Mouse (Mus musculus) kidney, postnatal 0 days (tissue): ENCODE data around the gene Pacrg. TPM values are rescaled to one million over a fixed set of nuclear protein-coding genes. Genes with fewer than 3 reads are reported as not detected.

Source experiments
- ATAC-seq: fragments of 200-750 bp; cut with Nextera tagmentation; replicated peaks from 2 replicates; pipeline ENCODE4 v1.8.0; 2017; ENCODE audit warnings: low read depth, moderate number of reproducible peaks, moderate TSS enrichment, moderate library complexity; ENCODE audit not compliant: low FRiP score
- DNase-seq: peaks from one replicate; pipeline ENCODE4 v3.0.0-alpha.2; 2016; ENCODE audit warnings: low spot score
- H3K27ac ChIP-seq: fragments of 300-500 bp; sonication (generic); 2 replicates; pipeline ENCODE4 v1.5.1; 2014; ENCODE audit warnings: mild to moderate bottlenecking
- H3K27me3 ChIP-seq: fragments of 300-500 bp; sonication (generic); 2 replicates; pipeline ENCODE4 v1.6.1; 2014; ENCODE audit warnings: low read length, mixed read lengths; ENCODE audit not compliant: insufficient read depth
- H3K36me3 ChIP-seq: fragments of 300-500 bp; sonication (generic); 2 replicates; pipeline ENCODE4 v1.6.1; 2014; ENCODE audit warnings: low read length, mixed read lengths; ENCODE audit not compliant: insufficient read depth
- H3K4me1 ChIP-seq: fragments of 300-500 bp; sonication (generic); replicated peaks from 2 replicates; pipeline ENCODE4 v1.6.1; 2014; ENCODE audit warnings: antibody characterized with exemption, low read length, mixed read lengths; ENCODE audit not compliant: insufficient read depth
- H3K4me2 ChIP-seq: fragments of 300-500 bp; sonication (generic); 2 replicates; pipeline ENCODE4 v1.6.1; 2014; ENCODE audit warnings: mild to moderate bottlenecking, low read length, moderate library complexity, mixed read lengths
- H3K4me3 ChIP-seq: fragments of 300-500 bp; sonication (generic); replicated peaks from 2 replicates; pipeline ENCODE4 v1.5.1; 2014; ENCODE audit warnings: low read depth, low read length
- H3K9ac ChIP-seq: fragments of 300-500 bp; sonication (generic); 2 replicates; pipeline ENCODE4 v1.6.1; 2014; ENCODE audit warnings: low read depth, low read length
- H3K9me3 ChIP-seq: fragments of 300-500 bp; sonication (generic); replicated peaks from 2 replicates; pipeline ENCODE4 v1.6.1; 2016; ENCODE audit warnings: low read length, inconsistent platforms, mixed read lengths
- CTCF ChIP-seq: IDR thresholded peaks from 2 replicates; pipeline ENCODE4 v1.5.1; 2016; ENCODE audit warnings: antibody characterized with exemption, low read depth, mild to moderate bottlenecking, moderate library complexity
- WGBS: fragments of 180-500 bp; shearing (Covaris S2); extraction: QIAGEN DNeasy Blood & Tissue Kit; methylation state at CpG from one replicate; pipeline ENCODE4 v1.1.7; 2014; 5-methylcytosine and 5-hydroxymethylcytosine counted together
- polyA plus RNA-seq: library from polyadenylated mRNA; unstranded; fragments of >200 nt; fragmentation: Nextera tagmentation; extraction: Ambion mirVana; gene quantifications from 2 replicates; pipeline ENCODE4 v1.2.1, GENCODE M21; 2015

The Pacrg gene
- polyA plus RNA-seq, 1 experiment from 2014 or later = 3.1 TPM

GRCm38 (mm10) chr17:10764343-10764742 lies 75.8 kb downstream of the Pacrg start:
- Histone ChIP-seq H3K4me3 (no peak overlapping the region), H3K4me2 (no peak overlapping the region), H3K36me3 (no peaks in the 10 kb centered on the region), H3K9ac (no peak overlapping the region), H3K9me3 (no peaks in the 10 kb centered on the region), H3K27me3 (no peaks in the 10 kb centered on the region), H3K4me1 (no peaks in the 10 kb centered on the region), H3K27ac (no peak overlapping the region)
- TF ChIP-seq CTCF = no peak
- ATAC-seq (no peak), DNase-seq (no peak)
- WGBS = 94% methylated on average over 1 of the region's 1 CpGs

GRCm38 (mm10) chr17:10757455-10757854 lies 82.7 kb downstream of the Pacrg start:
- TF ChIP-seq CTCF = no peak
- Histone ChIP-seq H3K9ac (no peak overlapping the region), H3K36me3 (no peaks in the 10 kb centered on the region), H3K27ac (no peak overlapping the region), H3K27me3 (no peaks in the 10 kb centered on the region), H3K9me3 (no peaks in the 10 kb centered on the region), H3K4me2 (no peak overlapping the region), H3K4me1 (no peaks in the 10 kb centered on the region), H3K4me3 (no peak overlapping the region)
- 91% methylated on average over 5 of the region's 5 CpGs for WGBS
- no peak for DNase-seq
- no peak for ATAC-seq

GRCm38 (mm10) chr17:10744709-10745461 lies 95.2 kb downstream of the Pacrg start:
- DNase-seq (peak; percentile 93), ATAC-seq (0 out of 2 replicates have a peak, but pooled peaks have one; percentile 36)
- H3K4me3 ChIP-seq = no peak overlapping the region
- H3K9me3 ChIP-seq = no peaks in the 10 kb centered on the region
- WGBS = 30% methylated on average over 4 of the region's 4 CpGs
- H3K36me3 ChIP-seq = no peaks in the 10 kb centered on the region
- H3K9ac ChIP-seq = no peak overlapping the region
- H3K4me1 ChIP-seq = peaks cover 4% of the 10 kb centered on the region; the same call in 1 of the 2 replicates
- peak; percentile 89 for TF ChIP-seq CTCF
- no peaks in the 10 kb centered on the region for H3K27me3 ChIP-seq
- no peak overlapping the region for H3K4me2 ChIP-seq
- H3K27ac ChIP-seq = no peak overlapping the region

GRCm38 (mm10) chr17:10740083-10740482 lies 100.0 kb downstream of the Pacrg start:
- no peak overlapping the region for H3K9ac ChIP-seq
- no peak overlapping the region for H3K4me2 ChIP-seq
- H3K27me3 ChIP-seq = no peaks in the 10 kb centered on the region
- WGBS = 86% methylated on average over 2 of the region's 2 CpGs
- H3K27ac ChIP-seq = no peak overlapping the region
- H3K4me3 ChIP-seq = no peak overlapping the region
- H3K4me1 ChIP-seq = peaks cover 8% of the 10 kb centered on the region; the same call in 1 of the 2 replicates
- H3K9me3 ChIP-seq = no peaks in the 10 kb centered on the region
- DNase-seq (no peak), ATAC-seq (no peak)
- no peak for TF ChIP-seq CTCF
- H3K36me3 ChIP-seq = no peaks in the 10 kb centered on the region

GRCm38 (mm10) chr17:10737966-10738365 lies 102.1 kb downstream of the Pacrg start:
- Histone ChIP-seq H3K4me3 (no peak overlapping the region), H3K27me3 (no peaks in the 10 kb centered on the region), H3K9ac (no peak overlapping the region), H3K36me3 (no peaks in the 10 kb centered on the region), H3K27ac (no peak overlapping the region), H3K4me2 (no peak overlapping the region), H3K4me1 (0 out of 2 replicates have a peak, but pooled peaks cover 4% of the 10 kb centered on the region), H3K9me3 (no peaks in the 10 kb centered on the region)
- no peak for ATAC-seq
- no peak for TF ChIP-seq CTCF
- no peak for DNase-seq

- WGBS = 68% methylated on average over 6 of the region's 6 CpGs
- TF ChIP-seq CTCF = no peak
- Histone ChIP-seq H3K9me3 (no peaks in the 10 kb centered on the region), H3K27ac (no peak overlapping the region), H3K4me1 (0 out of 2 replicates have a peak, but pooled peaks cover 4% of the 10 kb centered on the region), H3K4me2 (no peak overlapping the region), H3K4me3 (no peak overlapping the region), H3K27me3 (no peaks in the 10 kb centered on the region), H3K36me3 (no peaks in the 10 kb centered on the region), H3K9ac (no peak overlapping the region)
- ATAC-seq = no peak
- DNase-seq = no peak
These were observed 105.4 kb downstream of the Pacrg start for GRCm38 (mm10) chr17:10734733-10735132.
